Mouse (Mus musculus): ENCODE data around the gene Akt1s1. TPM values are rescaled to one million over a fixed set of nuclear protein-coding genes. Genes with fewer than 3 reads are reported as not detected.

Gene Akt1s1
- polyA plus RNA-seq, 1 experiment from 2014 or later, result 116 TPM

GRCm38 (mm10) chr7:44828706-44829105, 20.1 kb upstream of the Akt1s1 start:
- Histone ChIP-seq H3K9me3 (no peaks in the 10 kb centered on the region), H3K9ac (no peak overlapping the region), H3K4me2 (replicated peaks) (no peak overlapping the region), H3K27me3 (no peaks in the 10 kb centered on the region), H3K36me3 (peaks cover 46% of the 10 kb centered on the region), H3K4me3 (no peak overlapping the region), H3K27ac (no peak overlapping the region), H3K4me1 (peaks cover 9% of the 10 kb centered on the region; the same call in 1 of the 2 replicates)
- no peak for ATAC-seq (ENCODE audit: insufficient number of reproducible peaks, insufficient read depth, low FRiP score, low TSS enrichment)
- WGBS, result 89% methylated on average over 5 of the region's 5 CpGs

- no peak for ATAC-seq (ENCODE audit: insufficient number of reproducible peaks, insufficient read depth, low FRiP score, low TSS enrichment)
- 75% methylated on average over 4 of the region's 4 CpGs for WGBS
- Histone ChIP-seq H3K9ac (no peak overlapping the region), H3K4me3 (no peak overlapping the region), H3K4me1 (peaks cover 5% of the 10 kb centered on the region; the same call in 1 of the 2 replicates), H3K27me3 (no peaks in the 10 kb centered on the region), H3K9me3 (no peaks in the 10 kb centered on the region), H3K27ac (no peak overlapping the region), H3K36me3 (peaks cover 43% of the 10 kb centered on the region), H3K4me2 (replicated peaks) (no peak overlapping the region)
These were observed 16.0 kb upstream of the Akt1s1 start for GRCm38 (mm10) chr7:44832763-44833162.

- Histone ChIP-seq H3K4me2 (replicated peaks) (no peak overlapping the region), H3K4me1 (peaks cover 19% of the 10 kb centered on the region), H3K36me3 (peaks cover 21% of the 10 kb centered on the region), H3K27me3 (peaks cover 21% of the 10 kb centered on the region), H3K9me3 (no peaks in the 10 kb centered on the region), H3K4me3 (no peak overlapping the region), H3K9ac (no peak overlapping the region), H3K27ac (no peak overlapping the region)
- ATAC-seq (ENCODE audit: insufficient number of reproducible peaks, insufficient read depth, low FRiP score, low TSS enrichment), result no peak
- 100% methylated on average over 1 of the region's 1 CpGs for WGBS
These were observed 13.3 kb upstream of the Akt1s1 start for GRCm38 (mm10) chr7:44835373-44836015.

- Histone ChIP-seq H3K4me3 (no peak overlapping the region), H3K9me3 (no peaks in the 10 kb centered on the region), H3K27me3 (peaks cover 26% of the 10 kb centered on the region), H3K27ac (no peak overlapping the region), H3K9ac (no peak overlapping the region), H3K36me3 (peaks cover 20% of the 10 kb centered on the region), H3K4me1 (peaks cover 19% of the 10 kb centered on the region), H3K4me2 (replicated peaks) (no peak overlapping the region)
- ATAC-seq (ENCODE audit: insufficient number of reproducible peaks, insufficient read depth, low FRiP score, low TSS enrichment), result no peak
- WGBS, result 44% methylated on average over 3 of the region's 3 CpGs
These were observed 12.8 kb upstream of the Akt1s1 start for GRCm38 (mm10) chr7:44836016-44836404.

GRCm38 (mm10) chr7:44836423-44837053, 12.3 kb upstream of the Akt1s1 start:
- H3K27ac ChIP-seq, result no peak overlapping the region
- WGBS, result 85% methylated on average over 9 of the region's 9 CpGs

GRCm38 (mm10) chr7:44838073-44838472, 10.7 kb upstream of the Akt1s1 start:
- H3K27ac ChIP-seq, result no peak overlapping the region
- no peak overlapping the region for H3K4me2 ChIP-seq (replicated peaks)
- peaks cover 19% of the 10 kb centered on the region for H3K4me1 ChIP-seq
- WGBS, result 82% methylated on average over 6 of the region's 6 CpGs
- H3K9ac ChIP-seq, result no peak overlapping the region
- H3K36me3 ChIP-seq, result peaks cover 26% of the 10 kb centered on the region
- H3K27me3 ChIP-seq, result peaks cover 33% of the 10 kb centered on the region
- H3K9me3 ChIP-seq, result no peaks in the 10 kb centered on the region
- ATAC-seq (ENCODE audit: insufficient number of reproducible peaks, insufficient read depth, low FRiP score, low TSS enrichment), result no peak
- H3K4me3 ChIP-seq, result no peak overlapping the region

More at GRCm38 (mm10) chr7:44836423-44837053, 12.3 kb upstream of the Akt1s1 start:
- no peak overlapping the region for H3K4me2 ChIP-seq (replicated peaks)
- no peak overlapping the region for H3K9ac ChIP-seq
- peaks cover 31% of the 10 kb centered on the region for H3K27me3 ChIP-seq
- no peak overlapping the region for H3K4me3 ChIP-seq
- no peak for ATAC-seq (ENCODE audit: insufficient number of reproducible peaks, insufficient read depth, low FRiP score, low TSS enrichment)
- H3K9me3 ChIP-seq, result no peaks in the 10 kb centered on the region
- H3K4me1 ChIP-seq, result peaks cover 19% of the 10 kb centered on the region
- H3K36me3 ChIP-seq, result peaks cover 19% of the 10 kb centered on the region

- Histone ChIP-seq H3K36me3 (peaks cover 37% of the 10 kb centered on the region), H3K4me2 (replicated peaks) (peak overlapping the region; percentile 57), H3K9me3 (no peaks in the 10 kb centered on the region), H3K27ac (no peak overlapping the region), H3K4me3 (peak overlapping the region; percentile 25), H3K4me1 (peaks cover 19% of the 10 kb centered on the region), H3K27me3 (peaks cover 33% of the 10 kb centered on the region), H3K9ac (peak overlapping the region; percentile 43; the same call in 1 of the 2 replicates)
- WGBS, result 23% methylated on average over 11 of the region's 11 CpGs
- no peak for ATAC-seq (ENCODE audit: insufficient number of reproducible peaks, insufficient read depth, low FRiP score, low TSS enrichment)
These were observed 9.7 kb upstream of the Akt1s1 start for GRCm38 (mm10) chr7:44839171-44839490.

GRCm38 (mm10) chr7:44839491-44840191, 9.2 kb upstream of the Akt1s1 start:
- Histone ChIP-seq H3K9ac (peak overlapping the region; percentile 43), H3K9me3 (no peaks in the 10 kb centered on the region), H3K4me2 (replicated peaks) (peak overlapping the region; percentile 57), H3K4me3 (peak overlapping the region; percentile 25), H3K27ac (no peak overlapping the region), H3K36me3 (peaks cover 41% of the 10 kb centered on the region), H3K4me1 (peaks cover 19% of the 10 kb centered on the region), H3K27me3 (peaks cover 33% of the 10 kb centered on the region)
- ATAC-seq (ENCODE audit: insufficient number of reproducible peaks, insufficient read depth, low FRiP score, low TSS enrichment), result peak; percentile 42; the same call in 1 of the 2 replicates
- WGBS, result 2% methylated on average over 58 of the region's 58 CpGs

- Histone ChIP-seq H3K27me3 (peaks cover 33% of the 10 kb centered on the region), H3K9me3 (no peaks in the 10 kb centered on the region), H3K4me1 (peaks cover 19% of the 10 kb centered on the region), H3K4me3 (no peak overlapping the region), H3K36me3 (peaks cover 49% of the 10 kb centered on the region), H3K4me2 (replicated peaks) (peak overlapping the region; percentile 57; the same call in 1 of the 2 replicates), H3K27ac (no peak overlapping the region), H3K9ac (no peak overlapping the region)
- 56% methylated on average over 14 of the region's 14 CpGs for WGBS
- ATAC-seq (ENCODE audit: insufficient number of reproducible peaks, insufficient read depth, low FRiP score, low TSS enrichment), result no peak
These were observed 8.4 kb upstream of the Akt1s1 start for GRCm38 (mm10) chr7:44840426-44840825.

- Histone ChIP-seq H3K4me3 (no peak overlapping the region), H3K36me3 (peaks cover 64% of the 10 kb centered on the region), H3K27ac (no peak overlapping the region), H3K27me3 (peaks cover 33% of the 10 kb centered on the region), H3K4me1 (peaks cover 14% of the 10 kb centered on the region), H3K9ac (no peak overlapping the region), H3K4me2 (replicated peaks) (no peak overlapping the region), H3K9me3 (no peaks in the 10 kb centered on the region)
- no peak for ATAC-seq (ENCODE audit: insufficient number of reproducible peaks, insufficient read depth, low FRiP score, low TSS enrichment)
- 92% methylated on average over 8 of the region's 8 CpGs for WGBS
These were observed 6.8 kb upstream of the Akt1s1 start for GRCm38 (mm10) chr7:44841825-44842463.

- Histone ChIP-seq H3K4me3 (no peak overlapping the region), H3K9me3 (no peaks in the 10 kb centered on the region), H3K4me1 (peaks cover 13% of the 10 kb centered on the region), H3K27me3 (peaks cover 17% of the 10 kb centered on the region), H3K36me3 (peaks cover 64% of the 10 kb centered on the region), H3K4me2 (replicated peaks) (no peak overlapping the region), H3K9ac (no peak overlapping the region), H3K27ac (no peak overlapping the region)
- WGBS, result 88% methylated on average over 10 of the region's 10 CpGs
- no peak for ATAC-seq (ENCODE audit: insufficient number of reproducible peaks, insufficient read depth, low FRiP score, low TSS enrichment)
These were observed 3.8 kb upstream of the Akt1s1 start for GRCm38 (mm10) chr7:44845006-44845405.
